Mouse (Mus musculus) midbrain, embryonic 14.5 days (tissue): ENCODE results near the gene Cacna1g. TPM values are rescaled to one million over a fixed set of nuclear protein-coding genes. Genes with fewer than 3 reads are reported as not detected.

Experiments
- ATAC-seq: fragments of 200-750 bp; cut with Nextera tagmentation; 2 replicates; pipeline ENCODE4 v1.8.0; 2017; ENCODE audit warnings: moderate number of reproducible peaks, moderate library complexity; ENCODE audit not compliant: low FRiP score, low TSS enrichment
- DNase-seq: peaks from one replicate; pipeline ENCODE4 v3.0.0-alpha.2; 2015
- H3K27ac ChIP-seq: fragments of 300-500 bp; sonication (generic); replicated peaks from 2 replicates; pipeline ENCODE4 v1.5.1; 2014; ENCODE audit warnings: mild to moderate bottlenecking, low read depth, low read length, moderate library complexity
- H3K27me3 ChIP-seq: fragments of 300-500 bp; sonication (generic); 2 replicates; pipeline ENCODE4 v1.6.1; 2014; ENCODE audit warnings: low read length, control low read depth, mixed read lengths; ENCODE audit not compliant: control insufficient read depth, insufficient read depth
- H3K36me3 ChIP-seq: fragments of 300-500 bp; sonication (generic); 2 replicates; pipeline ENCODE4 v1.6.1; 2014; ENCODE audit warnings: low read length, control low read depth; ENCODE audit not compliant: control insufficient read depth, insufficient read depth
- H3K4me1 ChIP-seq: fragments of 300-500 bp; sonication (generic); 2 replicates; pipeline ENCODE4 v1.6.1; 2014; ENCODE audit warnings: mild to moderate bottlenecking, antibody characterized with exemption, low read length, control low read depth; ENCODE audit not compliant: control insufficient read depth, insufficient read depth
- H3K4me2 ChIP-seq: fragments of 300-500 bp; sonication (generic); 2 replicates; pipeline ENCODE4 v1.6.1; 2014; ENCODE audit warnings: mild to moderate bottlenecking, low read length, moderate library complexity
- H3K4me3 ChIP-seq: fragments of 300-500 bp; sonication (generic); replicated peaks from 2 replicates; pipeline ENCODE4 v1.5.1; 2014; ENCODE audit warnings: low read depth, low read length
- H3K9ac ChIP-seq: fragments of 300-500 bp; sonication (generic); replicated peaks from 2 replicates; pipeline ENCODE4 v1.6.1; 2014; ENCODE audit warnings: mild to moderate bottlenecking, low read length, moderate library complexity
- H3K9me3 ChIP-seq: fragments of 300-500 bp; sonication (generic); 2 replicates; pipeline ENCODE4 v1.6.1; 2016; ENCODE audit warnings: low read length, control low read depth, mixed read lengths; ENCODE audit not compliant: control insufficient read depth
- WGBS: fragments of 180-500 bp; shearing (Covaris S2); extraction: QIAGEN DNeasy Blood & Tissue Kit; methylation state at CpG from one replicate; pipeline ENCODE4 v1.1.7; 2014; 5-methylcytosine and 5-hydroxymethylcytosine counted together
- polyA plus RNA-seq: library from polyadenylated mRNA; unstranded; fragments of >200 nt; fragmentation: Nextera tagmentation; extraction: Ambion mirVana; gene quantifications from 2 replicates; pipeline ENCODE4 v1.2.1, GENCODE M21; 2014

Gene Cacna1g
- polyA plus RNA-seq, 1 experiment from 2014 or later = 20.1 TPM

- Histone ChIP-seq H3K4me2 (no peak overlapping the region), H3K36me3 (no peaks in the 10 kb centered on the region), H3K4me3 (no peak overlapping the region), H3K4me1 (peaks cover 12% of the 10 kb centered on the region; the same call in 1 of the 2 replicates), H3K9ac (no peak overlapping the region), H3K27me3 (no peaks in the 10 kb centered on the region), H3K27ac (no peak overlapping the region), H3K9me3 (no peaks in the 10 kb centered on the region)
- peak; percentile 65 for DNase-seq
- 25% methylated on average over 12 of the region's 12 CpGs for WGBS
- no peak for ATAC-seq
Measured at GRCm38 (mm10) chr11:94385977-94386771, 87.8 kb downstream of the Cacna1g start.

- 75% methylated on average over 8 of the region's 8 CpGs for WGBS
- no peak for ATAC-seq
Measured at GRCm38 (mm10) chr11:94379736-94380135, 94.3 kb downstream of the Cacna1g start.

GRCm38 (mm10) chr11:94379061-94379460 lies 94.9 kb downstream of the Cacna1g start:
- ATAC-seq = no peak
- H3K9ac ChIP-seq = no peak overlapping the region
- H3K27me3 ChIP-seq = no peaks in the 10 kb centered on the region
- H3K4me2 ChIP-seq = no peak overlapping the region
- no peaks in the 10 kb centered on the region for H3K36me3 ChIP-seq
- no peaks in the 10 kb centered on the region for H3K9me3 ChIP-seq
- no peaks in the 10 kb centered on the region for H3K4me1 ChIP-seq
- no peak overlapping the region for H3K27ac ChIP-seq
- H3K4me3 ChIP-seq = no peak overlapping the region
- WGBS = 13% methylated on average over 2 of the region's 2 CpGs
- no peak for DNase-seq

More at GRCm38 (mm10) chr11:94379736-94380135, 94.3 kb downstream of the Cacna1g start:
- H3K9me3 ChIP-seq = no peaks in the 10 kb centered on the region
- no peak for DNase-seq
- no peak overlapping the region for H3K4me3 ChIP-seq
- no peak overlapping the region for H3K27ac ChIP-seq
- H3K36me3 ChIP-seq = no peaks in the 10 kb centered on the region
- H3K9ac ChIP-seq = no peak overlapping the region
- H3K27me3 ChIP-seq = no peaks in the 10 kb centered on the region
- no peaks in the 10 kb centered on the region for H3K4me1 ChIP-seq
- H3K4me2 ChIP-seq = no peak overlapping the region

- ATAC-seq = no peak
- WGBS = 90% methylated on average over 13 of the region's 13 CpGs
- Histone ChIP-seq H3K4me3 (no peak overlapping the region), H3K4me1 (no peaks in the 10 kb centered on the region), H3K27ac (no peak overlapping the region), H3K36me3 (no peaks in the 10 kb centered on the region), H3K27me3 (no peaks in the 10 kb centered on the region), H3K4me2 (no peak overlapping the region), H3K9ac (no peak overlapping the region), H3K9me3 (no peaks in the 10 kb centered on the region)
- DNase-seq = no peak
Measured at GRCm38 (mm10) chr11:94374276-94374948, 99.6 kb downstream of the Cacna1g start.

GRCm38 (mm10) chr11:94370809-94371208 lies 103.2 kb downstream of the Cacna1g start:
- WGBS = 57% methylated on average over 5 of the region's 5 CpGs
- Histone ChIP-seq H3K36me3 (no peaks in the 10 kb centered on the region), H3K9me3 (no peaks in the 10 kb centered on the region), H3K27ac (no peak overlapping the region), H3K4me1 (no peaks in the 10 kb centered on the region), H3K4me2 (no peak overlapping the region), H3K9ac (no peak overlapping the region), H3K4me3 (no peak overlapping the region), H3K27me3 (no peaks in the 10 kb centered on the region)
- ATAC-seq = no peak
- no peak for DNase-seq

GRCm38 (mm10) chr11:94369981-94370380 lies 104.0 kb downstream of the Cacna1g start:
- Histone ChIP-seq H3K4me1 (no peaks in the 10 kb centered on the region), H3K9me3 (no peaks in the 10 kb centered on the region), H3K4me3 (no peak overlapping the region), H3K27ac (no peak overlapping the region), H3K9ac (no peak overlapping the region), H3K4me2 (no peak overlapping the region), H3K27me3 (no peaks in the 10 kb centered on the region), H3K36me3 (no peaks in the 10 kb centered on the region)
- no peak for DNase-seq
- no peak for ATAC-seq
- WGBS = 87% methylated on average over 6 of the region's 6 CpGs

- H3K9me3 ChIP-seq = no peaks in the 10 kb centered on the region
- H3K9ac ChIP-seq = no peak overlapping the region
- H3K27me3 ChIP-seq = no peaks in the 10 kb centered on the region
- H3K27ac ChIP-seq = no peak overlapping the region
- ATAC-seq (no peak), DNase-seq (no peak)
- 85% methylated on average over 3 of the region's 3 CpGs for WGBS
- H3K4me2 ChIP-seq = no peak overlapping the region
- H3K4me3 ChIP-seq = no peak overlapping the region
- H3K4me1 ChIP-seq = no peaks in the 10 kb centered on the region
- H3K36me3 ChIP-seq = no peaks in the 10 kb centered on the region
Measured at GRCm38 (mm10) chr11:94365340-94365739, 108.7 kb downstream of the Cacna1g start.

- H3K4me1 ChIP-seq = no peaks in the 10 kb centered on the region
- no peaks in the 10 kb centered on the region for H3K27me3 ChIP-seq
- WGBS = 85% methylated on average over 7 of the region's 7 CpGs
- H3K9ac ChIP-seq = no peak overlapping the region
- H3K9me3 ChIP-seq = no peaks in the 10 kb centered on the region
- DNase-seq = no peak
- H3K27ac ChIP-seq = no peak overlapping the region
- no peaks in the 10 kb centered on the region for H3K36me3 ChIP-seq
- ATAC-seq = no peak
- no peak overlapping the region for H3K4me3 ChIP-seq
- H3K4me2 ChIP-seq = no peak overlapping the region
Measured at GRCm38 (mm10) chr11:94363690-94364089, 110.3 kb downstream of the Cacna1g start.

GRCm38 (mm10) chr11:94362101-94362500 lies 111.9 kb downstream of the Cacna1g start:
- DNase-seq = no peak
- Histone ChIP-seq H3K27ac (no peak overlapping the region), H3K4me2 (no peak overlapping the region), H3K4me1 (no peaks in the 10 kb centered on the region), H3K4me3 (no peak overlapping the region), H3K9ac (no peak overlapping the region), H3K9me3 (no peaks in the 10 kb centered on the region), H3K27me3 (no peaks in the 10 kb centered on the region), H3K36me3 (no peaks in the 10 kb centered on the region)
- 94% methylated on average over 5 of the region's 5 CpGs for WGBS
- ATAC-seq = no peak
